22 mouse cellular contexts compared by ENCODE assay signal in the genomic region with DNA sequence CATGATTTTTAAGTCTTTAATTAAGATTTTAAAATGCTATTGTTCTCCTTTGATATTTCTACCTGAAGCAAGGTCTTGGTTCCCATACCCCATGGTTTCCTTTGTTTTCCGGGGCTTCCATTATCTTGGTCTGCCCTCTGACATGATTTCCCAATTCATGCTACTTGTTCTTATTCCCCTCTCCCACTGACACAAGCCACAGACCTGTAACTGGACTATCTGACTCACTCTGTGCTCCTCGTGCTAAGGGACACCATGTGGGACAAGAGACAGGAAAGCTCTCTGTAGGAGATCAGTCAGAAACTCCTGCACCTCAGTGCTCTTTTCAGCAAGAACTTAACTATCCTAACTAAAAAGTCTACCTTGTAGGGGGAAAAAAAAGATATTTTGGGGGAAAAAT. TPM values are rescaled to one million over a fixed set of nuclear protein-coding genes. Genes with fewer than 3 reads are reported as not detected.
DNase-seq lines count a peak whose midpoint lies in the region; ATAC-seq and TF ChIP-seq lines count a peak whose summit lies in the region.
"Had no signal": no experiment of that assay in that cellular context is flagged by ENCODE, and none has a peak within 500 bp of the region (broad histone marks: within the 10 kb centered on the region; RNA-seq: fewer than 3 reads in every experiment).

No protein-coding gene starts in this region.

- 0 out of 2 replicates have a peak overlapping the region, but pooled peaks have one; percentile 16 for H3K27ac ChIP-seq in heart, embryonic 10.5 days
- H3K27ac ChIP-seq in lung, postnatal 0 days (ENCODE audit: low read length): 0 out of 2 replicates have a peak overlapping the region, but pooled peaks have one; percentile 32
- peak overlapping the region; percentile 51; the same call in 1 of the 2 replicates for H3K27ac ChIP-seq in brown adipose tissue, adult 24 weeks (replicated peaks; ENCODE audit: low read depth, low read length)
- H3K27ac ChIP-seq in midbrain, postnatal 0 days (ENCODE audit: low read depth, low read length): no peak overlapping the region
- H3K27ac ChIP-seq in hindbrain, embryonic 10.5 days: no peak overlapping the region
- H3K27ac ChIP-seq: embryonic facial prominence, embryonic 15.5 days; forebrain, embryonic 12.5 days; hindbrain, embryonic 14.5 days; intestine, embryonic 15.5 days had no signal

- WGBS in heart, embryonic 10.5 days: 56% methylated on average over 2 of the region's 2 CpGs
- WGBS in lung, postnatal 0 days: 73% methylated on average over 2 of the region's 2 CpGs
- 83% methylated on average over 2 of the region's 2 CpGs for WGBS in midbrain, postnatal 0 days
- 55% methylated on average over 2 of the region's 2 CpGs for WGBS in hindbrain, embryonic 10.5 days

- no peak overlapping the region for H3K4me3 ChIP-seq in heart, embryonic 10.5 days
- no peak overlapping the region for H3K4me3 ChIP-seq in lung, postnatal 0 days (ENCODE audit: low read depth, low read length)
- H3K4me3 ChIP-seq in brown adipose tissue, adult 24 weeks (ENCODE audit: insufficient read depth, low read depth, low read length): no peak overlapping the region
- no peak overlapping the region for H3K4me3 ChIP-seq in midbrain, postnatal 0 days (ENCODE audit: low read depth, low read length)
- H3K4me3 ChIP-seq in hindbrain, embryonic 10.5 days: no peak overlapping the region
- H3K4me3 ChIP-seq: embryonic facial prominence, embryonic 15.5 days; forebrain, embryonic 12.5 days; intestine, embryonic 15.5 days had no signal

- TF ChIP-seq CTCF in lung, postnatal 0 days (IDR thresholded peaks at IDR 0.05): no peak
- no peak for TF ChIP-seq CTCF in midbrain, postnatal 0 days (IDR thresholded peaks at IDR 0.05)

- DNase-seq in heart, embryonic 10.5 days (ENCODE audit: low spot score): no peak
- no peak for DNase-seq in heart, postnatal 14 days
- no peak for DNase-seq in lung, postnatal 0 days (ENCODE audit: low spot score)
- no peak for DNase-seq in lung, adult 18-20 months
- no peak for DNase-seq in midbrain, postnatal 0 days (ENCODE audit: low spot score)
- DNase-seq in hindbrain, embryonic 10.5 days (ENCODE audit: low spot score): no peak
- DNase-seq: adrenal gland, adult 2 months; adrenal gland, postnatal 25 days; cerebellum, adult 8-10 months; cerebellum, postnatal 14 days; embryo, embryonic 11 days; gastrocnemius, postnatal 14 days; heart, postnatal 10 days had no signal

- no peak; the same call in 1 of the 2 replicates for ATAC-seq in lung, postnatal 0 days
- ATAC-seq in midbrain, postnatal 0 days (ENCODE audit: low FRiP score): no peak
- ATAC-seq: activated CD4-positive, CD25-positive, alpha-beta regulatory T cell, adult 4 months; forebrain, embryonic 16.5 days; intestine, embryonic 15.5 days had no signal

- H3K36me3 ChIP-seq in heart, embryonic 10.5 days: no peaks in the 10 kb centered on the region
- H3K36me3 ChIP-seq in lung, postnatal 0 days (ENCODE audit: insufficient read depth, low read length): no peaks in the 10 kb centered on the region
- H3K36me3 ChIP-seq in midbrain, postnatal 0 days (ENCODE audit: insufficient read depth, low read length): no peaks in the 10 kb centered on the region
- no peaks in the 10 kb centered on the region for H3K36me3 ChIP-seq in hindbrain, embryonic 10.5 days
- H3K36me3 ChIP-seq: embryonic facial prominence, embryonic 15.5 days; forebrain, embryonic 12.5 days; intestine, embryonic 15.5 days had no signal

- H3K9ac ChIP-seq in lung, postnatal 0 days (replicated peaks; ENCODE audit: low read depth): no peak overlapping the region
- H3K9ac ChIP-seq in midbrain, postnatal 0 days (replicated peaks; ENCODE audit: low read length, poor library complexity, severe bottlenecking): no peak overlapping the region
- H3K9ac ChIP-seq: embryonic facial prominence, embryonic 15.5 days; forebrain, embryonic 12.5 days; hindbrain, embryonic 14.5 days; intestine, embryonic 15.5 days had no signal

- intact Hi-C loops in heart, postnatal 14 days (cut with DNase I): no loop called here

- no peak overlapping the region for H3K4me2 ChIP-seq in lung, postnatal 0 days (replicated peaks; ENCODE audit: low read depth, low read length)
- H3K4me2 ChIP-seq in midbrain, postnatal 0 days (ENCODE audit: low read depth, low read length, poor library complexity, severe bottlenecking): no peak overlapping the region
- H3K4me2 ChIP-seq: embryonic facial prominence, embryonic 15.5 days; forebrain, embryonic 12.5 days; hindbrain, embryonic 14.5 days; intestine, embryonic 15.5 days had no signal

- H3K9me3 ChIP-seq in heart, embryonic 10.5 days: no peaks in the 10 kb centered on the region
- H3K9me3 ChIP-seq in lung, postnatal 0 days (ENCODE audit: low read length): no peaks in the 10 kb centered on the region
- no peaks in the 10 kb centered on the region for H3K9me3 ChIP-seq in midbrain, postnatal 0 days (ENCODE audit: low read length)
- H3K9me3 ChIP-seq in hindbrain, embryonic 10.5 days: no peaks in the 10 kb centered on the region
- H3K9me3 ChIP-seq: embryonic facial prominence, embryonic 15.5 days; forebrain, embryonic 12.5 days; intestine, embryonic 15.5 days had no signal

- TF ChIP-seq EP300 in lung, postnatal 0 days (IDR thresholded peaks at IDR 0.05): no peak

- H3K4me1 ChIP-seq in heart, embryonic 10.5 days: peaks cover 17% of the 10 kb centered on the region
- H3K4me1 ChIP-seq in lung, postnatal 0 days (ENCODE audit: insufficient read depth, low read depth, low read length): peaks cover 14% of the 10 kb centered on the region; the same call in 1 of the 2 replicates
- peaks cover 7% of the 10 kb centered on the region; the same call in 1 of the 2 replicates for H3K4me1 ChIP-seq in brown adipose tissue, adult 24 weeks (ENCODE audit: control insufficient read depth, insufficient read depth, insufficient read length, low read length)
- no peaks in the 10 kb centered on the region; the same call in 1 of the 2 replicates for H3K4me1 ChIP-seq in midbrain, postnatal 0 days (ENCODE audit: insufficient read depth, low read length)
- peaks cover 22% of the 10 kb centered on the region for H3K4me1 ChIP-seq in hindbrain, embryonic 10.5 days (replicated peaks)

- H3K27me3 ChIP-seq in heart, embryonic 10.5 days (ENCODE audit: insufficient read depth, poor library complexity, severe bottlenecking): no peaks in the 10 kb centered on the region
- no peaks in the 10 kb centered on the region for H3K27me3 ChIP-seq in lung, postnatal 0 days (replicated peaks; ENCODE audit: insufficient read depth, low read length)
- no peaks in the 10 kb centered on the region for H3K27me3 ChIP-seq in midbrain, postnatal 0 days (ENCODE audit: insufficient read depth, low read length)
- H3K27me3 ChIP-seq in hindbrain, embryonic 10.5 days (ENCODE audit: insufficient read depth, poor library complexity, severe bottlenecking): no peaks in the 10 kb centered on the region
- H3K27me3 ChIP-seq: CH12.LX; embryonic facial prominence, embryonic 15.5 days; intestine, embryonic 15.5 days; Patski had no signal

RNA-seq across cellular contexts. Expression of gene Gtdc1, which starts 50.1 kb away (rescaled TPM):
- polyA plus RNA-seq in heart, embryonic 10.5 days (2016; fragmentation: Nextera tagmentation; extraction: Ambion mirVana): 10.5 and 10.7 TPM in 2 replicates
- total RNA-seq in heart, postnatal 14 days (2021): 10 to 100 TPM; 15.5 to 20.5 TPM
- polyA plus RNA-seq in lung, postnatal 0 days (2015; fragmentation: Nextera tagmentation; extraction: Ambion mirVana): 7.6 and 10.0 TPM in 2 replicates
- 5.3 and 13.3 TPM in 2 replicates for polyA plus RNA-seq in brown adipose tissue, adult 24 weeks (2012; ENCODE audit: insufficient read depth, insufficient read length, missing spikeins)
- 43.4 and 53.2 TPM in 2 replicates for total RNA-seq in midbrain, postnatal 0 days (2014; rRNA removed)
- 18.6 and 19.3 TPM in 2 replicates for polyA plus RNA-seq in midbrain, postnatal 0 days (2015; fragmentation: Nextera tagmentation; extraction: Ambion mirVana)
- 10.1 and 13.0 TPM in 2 replicates for polyA plus RNA-seq in hindbrain, embryonic 10.5 days (2016; fragmentation: Nextera tagmentation; extraction: Ambion mirVana)

Comparison
In these comparisons a context has a peak if more than half of its experiments do, and no peak if none do; other contexts are left out.
1. H3K27ac ChIP-seq: peak in heart, embryonic 10.5 days (single experiment), lung, postnatal 0 days (single experiment) and brown adipose tissue, adult 24 weeks (single experiment); none in midbrain, postnatal 0 days (single experiment) and hindbrain, embryonic 10.5 days (single experiment).